Mouse (Mus musculus) neural tube, embryonic 15.5 days (tissue): ENCODE results near the gene Cd84. TPM values are rescaled to one million over a fixed set of nuclear protein-coding genes. Genes with fewer than 3 reads are reported as not detected.

ENCODE experiments used
- ATAC-seq: fragments of 200-750 bp; cut with Nextera tagmentation; 2 replicates; pipeline ENCODE4 v1.8.0; 2017; ENCODE audit warnings: mild to moderate bottlenecking, moderate TSS enrichment, moderate library complexity; ENCODE audit not compliant: low FRiP score
- H3K27ac ChIP-seq: fragments of 300-500 bp; sonication (generic); replicated peaks from 2 replicates; pipeline ENCODE4 v1.5.1; 2015; ENCODE audit warnings: mild to moderate bottlenecking, inconsistent platforms
- H3K27me3 ChIP-seq: fragments of 300-500 bp; sonication (generic); replicated peaks from 2 replicates; pipeline ENCODE4 v1.6.1; 2015; ENCODE audit warnings: inconsistent platforms
- H3K36me3 ChIP-seq: fragments of 300-500 bp; sonication (generic); 2 replicates; pipeline ENCODE4 v1.6.1; 2015; ENCODE audit warnings: inconsistent platforms
- H3K4me1 ChIP-seq: fragments of 300-500 bp; sonication (generic); 2 replicates; pipeline ENCODE4 v1.6.1; 2015; ENCODE audit warnings: inconsistent platforms
- H3K4me2 ChIP-seq: fragments of 300-500 bp; sonication (generic); 2 replicates; pipeline ENCODE4 v1.6.1; 2015; ENCODE audit warnings: inconsistent platforms, mild to moderate bottlenecking, moderate library complexity
- H3K4me3 ChIP-seq: fragments of 300-500 bp; sonication (generic); replicated peaks from 2 replicates; pipeline ENCODE4 v1.5.1; 2015; ENCODE audit warnings: mild to moderate bottlenecking, inconsistent platforms
- H3K9ac ChIP-seq: fragments of 300-500 bp; sonication (generic); replicated peaks from 2 replicates; pipeline ENCODE4 v1.6.1; 2015; ENCODE audit warnings: mild to moderate bottlenecking, inconsistent platforms
- H3K9me3 ChIP-seq: fragments of 300-500 bp; sonication (generic); replicated peaks from 2 replicates; pipeline ENCODE4 v1.6.1; 2016; ENCODE audit warnings: inconsistent platforms
- WGBS: fragments of 180-500 bp; shearing (Covaris S2); methylation state at CpG from one replicate; pipeline ENCODE4 v1.1.7; 2015; ENCODE audit warnings: mixed read lengths; 5-methylcytosine and 5-hydroxymethylcytosine counted together
- polyA plus RNA-seq: library from polyadenylated mRNA; unstranded; fragments of >200 nt; fragmentation: Nextera tagmentation; extraction: Ambion mirVana; gene quantifications from 2 replicates; pipeline ENCODE4 v1.2.1, GENCODE M21; 2015

Gene Cd84
- polyA plus RNA-seq, 1 experiment from 2014 or later: 1.4 TPM

- Histone ChIP-seq H3K9ac (no peak overlapping the region), H3K36me3 (no peaks in the 10 kb centered on the region), H3K4me1 (no peaks in the 10 kb centered on the region), H3K4me2 (no peak overlapping the region), H3K27ac (no peak overlapping the region), H3K4me3 (no peak overlapping the region), H3K9me3 (no peaks in the 10 kb centered on the region), H3K27me3 (no peaks in the 10 kb centered on the region)
- WGBS: 89% methylated on average over 12 of the region's 12 CpGs
- ATAC-seq: no peak
These were observed 78.8 kb downstream of the Cd84 start for GRCm38 (mm10) chr1:171918136-171918920.

- H3K4me1 ChIP-seq: no peaks in the 10 kb centered on the region
- H3K4me2 ChIP-seq: no peak overlapping the region
- H3K4me3 ChIP-seq: no peak overlapping the region
- 86% methylated on average over 5 of the region's 5 CpGs for WGBS
- no peaks in the 10 kb centered on the region for H3K9me3 ChIP-seq
- H3K36me3 ChIP-seq: no peaks in the 10 kb centered on the region
- H3K27me3 ChIP-seq: no peaks in the 10 kb centered on the region
- no peak overlapping the region for H3K27ac ChIP-seq
- H3K9ac ChIP-seq: no peak overlapping the region
- ATAC-seq: no peak
These were observed 79.7 kb downstream of the Cd84 start for GRCm38 (mm10) chr1:171919193-171919592.

DNA sequence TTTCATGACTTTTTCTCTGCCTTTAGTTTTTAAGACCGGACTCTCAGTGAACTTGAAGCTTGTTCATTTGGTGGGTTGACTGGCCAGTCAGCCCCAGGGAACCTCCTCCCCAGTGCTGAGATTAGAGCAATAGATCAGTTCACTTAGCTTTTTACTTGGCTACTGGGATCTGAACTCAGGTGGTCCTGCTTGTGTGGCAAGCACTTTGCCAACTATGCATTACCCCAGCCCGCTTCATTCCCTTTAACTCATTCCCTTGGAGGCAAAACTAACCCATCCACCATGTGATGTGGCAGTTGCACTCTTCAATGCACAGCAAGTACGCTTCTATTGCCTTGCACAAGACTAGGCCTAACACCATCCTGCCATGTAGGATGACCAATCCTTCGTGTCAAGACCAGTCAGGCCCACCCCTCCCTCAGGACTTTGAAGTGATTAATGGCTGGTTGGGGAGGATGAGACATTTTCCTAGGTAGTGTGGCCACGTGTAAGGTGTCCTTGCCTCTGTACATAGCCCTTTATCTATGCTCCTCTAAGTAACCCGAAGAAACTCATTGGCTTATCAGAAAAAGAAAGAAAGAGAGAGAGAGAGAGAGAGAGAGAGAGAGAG, 80.5 kb downstream of the Cd84 start:
- WGBS: 86% methylated on average over 6 of the region's 6 CpGs
- Histone ChIP-seq H3K4me1 (no peaks in the 10 kb centered on the region), H3K27me3 (no peaks in the 10 kb centered on the region), H3K9ac (no peak overlapping the region), H3K36me3 (no peaks in the 10 kb centered on the region), H3K4me3 (no peak overlapping the region), H3K9me3 (no peaks in the 10 kb centered on the region), H3K4me2 (no peak overlapping the region), H3K27ac (no peak overlapping the region)
- ATAC-seq: no peak

GRCm38 (mm10) chr1:171920989-171921621, 81.6 kb downstream of the Cd84 start:
- no peak for ATAC-seq

GRCm38 (mm10) chr1:171921641-171922040, 82.1 kb downstream of the Cd84 start:
- H3K27me3 ChIP-seq: no peaks in the 10 kb centered on the region
- H3K4me3 ChIP-seq: no peak overlapping the region
- no peaks in the 10 kb centered on the region for H3K36me3 ChIP-seq
- H3K27ac ChIP-seq: no peak overlapping the region
- H3K9ac ChIP-seq: no peak overlapping the region
- ATAC-seq: no peak
- H3K4me2 ChIP-seq: no peak overlapping the region
- no peaks in the 10 kb centered on the region for H3K9me3 ChIP-seq
- WGBS: 84% methylated on average over 2 of the region's 2 CpGs
- no peaks in the 10 kb centered on the region for H3K4me1 ChIP-seq

More at GRCm38 (mm10) chr1:171920989-171921621, 81.6 kb downstream of the Cd84 start:
- no peak overlapping the region for H3K9ac ChIP-seq
- H3K4me1 ChIP-seq: no peaks in the 10 kb centered on the region
- 88% methylated on average over 9 of the region's 9 CpGs for WGBS
- no peak overlapping the region for H3K4me3 ChIP-seq
- no peaks in the 10 kb centered on the region for H3K9me3 ChIP-seq
- H3K27me3 ChIP-seq: no peaks in the 10 kb centered on the region
- H3K27ac ChIP-seq: no peak overlapping the region
- H3K4me2 ChIP-seq: no peak overlapping the region
- H3K36me3 ChIP-seq: no peaks in the 10 kb centered on the region

DNA sequence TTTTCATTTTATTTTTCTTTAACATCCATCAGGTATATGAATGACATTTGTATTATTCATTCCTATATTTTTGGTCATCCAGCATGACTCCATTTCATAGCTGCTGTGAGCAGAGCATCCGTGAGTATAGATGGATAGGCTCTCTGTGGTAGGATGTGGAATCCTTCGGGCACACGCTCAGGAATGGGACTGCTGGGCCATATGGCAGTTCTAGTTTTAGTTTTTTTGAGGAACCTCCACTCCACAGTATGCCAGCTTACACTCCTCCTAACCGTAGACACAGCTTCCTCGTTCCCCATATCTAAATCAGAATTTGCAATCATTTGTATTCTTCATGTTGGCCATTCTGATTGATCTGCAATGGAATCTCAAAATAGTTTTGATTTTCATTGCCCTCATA, 83.3 kb downstream of the Cd84 start:
- no peaks in the 10 kb centered on the region for H3K36me3 ChIP-seq
- H3K27ac ChIP-seq: no peak overlapping the region
- H3K4me1 ChIP-seq: no peaks in the 10 kb centered on the region
- H3K4me2 ChIP-seq: no peak overlapping the region
- H3K9ac ChIP-seq: no peak overlapping the region
- 90% methylated on average over 5 of the region's 5 CpGs for WGBS
- no peak overlapping the region for H3K4me3 ChIP-seq
- no peak for ATAC-seq
- no peaks in the 10 kb centered on the region for H3K27me3 ChIP-seq
- no peaks in the 10 kb centered on the region for H3K9me3 ChIP-seq

DNA sequence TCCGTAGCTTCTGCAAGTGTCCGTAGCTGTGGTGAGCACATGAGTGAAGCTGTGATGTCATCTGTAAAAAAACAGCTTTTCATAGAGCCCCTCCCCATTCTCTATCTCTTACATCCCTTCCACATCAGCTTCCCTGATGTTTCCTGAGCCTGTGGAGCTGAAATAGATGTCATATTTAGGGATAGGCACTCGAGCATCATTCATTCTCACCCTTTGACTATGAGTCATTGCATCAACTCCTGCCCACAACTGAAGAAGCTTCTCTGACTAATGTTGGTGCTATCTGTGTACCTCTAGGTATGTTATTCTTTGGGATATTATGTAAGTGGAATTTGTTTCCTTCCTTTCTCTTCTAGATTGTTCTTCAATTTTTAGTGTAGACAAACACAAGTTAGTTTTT, 85.4 kb downstream of the Cd84 start:
- H3K4me3 ChIP-seq: no peak overlapping the region
- H3K4me2 ChIP-seq: no peak overlapping the region
- H3K9me3 ChIP-seq: no peaks in the 10 kb centered on the region
- H3K36me3 ChIP-seq: no peaks in the 10 kb centered on the region
- H3K4me1 ChIP-seq: no peaks in the 10 kb centered on the region
- no peak overlapping the region for H3K27ac ChIP-seq
- no peaks in the 10 kb centered on the region for H3K27me3 ChIP-seq
- no peak overlapping the region for H3K9ac ChIP-seq
- 79% methylated on average over 3 of the region's 3 CpGs for WGBS
- ATAC-seq: no peak

DNA sequence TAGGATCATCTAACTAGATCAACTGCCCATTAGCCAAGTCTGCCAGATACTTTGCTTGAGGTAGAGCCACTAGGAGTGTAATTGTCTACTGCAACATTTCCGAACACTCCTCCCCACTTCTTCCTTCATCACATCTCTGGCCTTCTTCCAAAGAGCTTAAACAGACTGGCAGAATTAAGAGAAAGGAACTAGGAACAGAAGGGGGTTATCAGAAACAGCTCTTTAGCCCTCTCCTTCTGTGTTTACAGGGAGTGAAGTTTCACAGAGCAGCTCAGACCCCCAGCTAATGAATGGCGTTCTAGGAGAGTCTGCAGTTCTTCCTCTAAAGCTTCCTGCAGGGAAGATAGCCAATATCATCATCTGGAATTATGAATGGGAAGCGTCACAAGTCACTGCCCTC, 94.4 kb downstream of the Cd84 start:
- H3K27me3 ChIP-seq: no peaks in the 10 kb centered on the region
- H3K4me1 ChIP-seq: no peaks in the 10 kb centered on the region
- H3K4me3 ChIP-seq: no peak overlapping the region
- H3K9me3 ChIP-seq: no peaks in the 10 kb centered on the region
- no peak overlapping the region for H3K9ac ChIP-seq
- H3K4me2 ChIP-seq: no peak overlapping the region
- no peak overlapping the region for H3K27ac ChIP-seq
- no peaks in the 10 kb centered on the region for H3K36me3 ChIP-seq
- ATAC-seq: no peak
- WGBS: 75% methylated on average over 3 of the region's 3 CpGs

GRCm38 (mm10) chr1:171938952-171939948, 99.8 kb downstream of the Cd84 start:
- no peaks in the 10 kb centered on the region for H3K27me3 ChIP-seq
- H3K27ac ChIP-seq: no peak overlapping the region
- WGBS: 88% methylated on average over 14 of the region's 14 CpGs
- H3K36me3 ChIP-seq: no peaks in the 10 kb centered on the region
- no peaks in the 10 kb centered on the region for H3K4me1 ChIP-seq
- ATAC-seq: no peak
- H3K4me2 ChIP-seq: no peak overlapping the region
- no peak overlapping the region for H3K9ac ChIP-seq
- no peak overlapping the region for H3K4me3 ChIP-seq
- no peaks in the 10 kb centered on the region for H3K9me3 ChIP-seq
